Mouse (Mus musculus): ENCODE results near the gene Erlec1. TPM values are rescaled to one million over a fixed set of nuclear protein-coding genes. Genes with fewer than 3 reads are reported as not detected.
A peak's percentile ranks its signal among the peaks of the same experiment; 100 is the strongest.

Erlec1 gene
- polyA plus RNA-seq, 1 experiment: 10.3 TPM

DNA sequence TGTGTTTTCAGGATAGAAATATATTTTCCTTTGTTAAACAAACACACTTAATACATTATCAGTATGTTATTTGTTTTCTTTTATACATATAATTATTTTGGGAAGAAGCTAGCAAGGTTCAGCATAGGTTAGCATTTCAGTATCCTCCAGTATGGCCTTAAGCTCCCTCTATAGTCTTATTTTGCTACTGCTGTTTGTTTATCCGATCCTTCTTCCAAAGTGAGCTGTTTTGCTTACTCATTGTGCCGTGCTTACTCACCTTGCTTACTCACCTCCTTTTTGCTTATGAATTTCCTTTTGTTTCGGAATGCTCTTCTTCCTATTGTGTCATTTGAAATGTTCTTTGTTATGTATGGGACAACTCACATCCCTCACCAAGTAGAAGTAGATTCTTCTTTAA, 42.5 kb upstream of the Erlec1 start:
- TF ChIP-seq MAX (IDR thresholded peaks at IDR 0.05) (no peak), FOSL1 (IDR thresholded peaks at IDR 0.05; ENCODE audit: insufficient read depth, low read length, poor library complexity, severe bottlenecking) (no peak), USF1 (IDR thresholded peaks at IDR 0.05; ENCODE audit: low read depth) (no peak), MYOD1 (IDR thresholded peaks at IDR 0.05; ENCODE audit: control insufficient read depth, insufficient read length, low read depth) (no peak), MYOG (IDR thresholded peaks at IDR 0.05; ENCODE audit: control insufficient read depth, extremely low read depth, insufficient read length) (no peak), CEBPB (IDR thresholded peaks at IDR 0.05; ENCODE audit: low read depth) (no peak), CTCF (IDR thresholded peaks at IDR 0.05; ENCODE audit: control insufficient read depth, insufficient read depth, insufficient read length) (no peak)
- Histone ChIP-seq H3K79me2 (ENCODE audit: control insufficient read depth, insufficient read depth) (no peaks in the 10 kb centered on the region), H3K27me3 (ENCODE audit: control insufficient read depth, insufficient read depth, insufficient read length) (no peaks in the 10 kb centered on the region), H3K36me3 (ENCODE audit: control insufficient read depth, insufficient read depth) (no peaks in the 10 kb centered on the region), H3K79me3 (ENCODE audit: low read depth) (no peaks in the 10 kb centered on the region), H3ac (ENCODE audit: control insufficient read depth, insufficient read length, low read depth) (no peak overlapping the region), H3K4me3 (ENCODE audit: insufficient read depth, poor library complexity, severe bottlenecking) (no peak overlapping the region)

DNA sequence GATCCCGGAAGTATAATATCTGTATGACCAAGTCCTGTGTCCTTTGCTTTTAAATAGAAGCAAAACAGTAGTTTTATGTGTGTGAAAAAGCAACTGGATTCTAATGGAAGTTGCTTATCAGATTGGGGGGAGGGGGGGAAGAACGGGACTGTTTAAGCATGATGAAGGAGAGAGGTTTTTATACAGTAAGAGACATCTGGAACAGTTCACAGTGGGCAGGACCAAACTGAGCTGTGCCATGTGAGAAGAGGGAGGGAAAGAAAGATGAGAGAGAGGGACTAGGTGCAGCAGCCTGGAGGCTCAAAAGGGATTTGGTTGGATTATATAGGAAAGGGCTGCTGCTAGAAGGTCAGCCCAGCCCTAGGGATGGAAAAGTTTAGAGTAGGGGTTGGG, 32.5 kb upstream of the Erlec1 start:
- Histone ChIP-seq H3K36me3 (ENCODE audit: control insufficient read depth, insufficient read depth) (peaks cover 6% of the 10 kb centered on the region), H3K79me2 (ENCODE audit: control insufficient read depth, insufficient read depth) (peaks cover 32% of the 10 kb centered on the region), H3K4me3 (ENCODE audit: insufficient read depth, poor library complexity, severe bottlenecking) (peak overlapping the region; percentile 57), H3K79me3 (ENCODE audit: low read depth) (peaks cover 15% of the 10 kb centered on the region), H3ac (ENCODE audit: control insufficient read depth, insufficient read length, low read depth) (peak overlapping the region; percentile 18), H3K27me3 (ENCODE audit: control insufficient read depth, insufficient read depth, insufficient read length) (no peaks in the 10 kb centered on the region)
- TF ChIP-seq CTCF (IDR thresholded peaks at IDR 0.05; ENCODE audit: control insufficient read depth, insufficient read depth, insufficient read length) (no peak), MYOG (IDR thresholded peaks at IDR 0.05; ENCODE audit: control insufficient read depth, extremely low read depth, insufficient read length) (no peak), MAX (IDR thresholded peaks at IDR 0.05) (no peak), CEBPB (IDR thresholded peaks at IDR 0.05; ENCODE audit: low read depth) (no peak), USF1 (IDR thresholded peaks at IDR 0.05; ENCODE audit: low read depth) (no peak), FOSL1 (IDR thresholded peaks at IDR 0.05; ENCODE audit: insufficient read depth, low read length, poor library complexity, severe bottlenecking) (no peak), MYOD1 (IDR thresholded peaks at IDR 0.05; ENCODE audit: control insufficient read depth, insufficient read length, low read depth) (no peak)

DNA sequence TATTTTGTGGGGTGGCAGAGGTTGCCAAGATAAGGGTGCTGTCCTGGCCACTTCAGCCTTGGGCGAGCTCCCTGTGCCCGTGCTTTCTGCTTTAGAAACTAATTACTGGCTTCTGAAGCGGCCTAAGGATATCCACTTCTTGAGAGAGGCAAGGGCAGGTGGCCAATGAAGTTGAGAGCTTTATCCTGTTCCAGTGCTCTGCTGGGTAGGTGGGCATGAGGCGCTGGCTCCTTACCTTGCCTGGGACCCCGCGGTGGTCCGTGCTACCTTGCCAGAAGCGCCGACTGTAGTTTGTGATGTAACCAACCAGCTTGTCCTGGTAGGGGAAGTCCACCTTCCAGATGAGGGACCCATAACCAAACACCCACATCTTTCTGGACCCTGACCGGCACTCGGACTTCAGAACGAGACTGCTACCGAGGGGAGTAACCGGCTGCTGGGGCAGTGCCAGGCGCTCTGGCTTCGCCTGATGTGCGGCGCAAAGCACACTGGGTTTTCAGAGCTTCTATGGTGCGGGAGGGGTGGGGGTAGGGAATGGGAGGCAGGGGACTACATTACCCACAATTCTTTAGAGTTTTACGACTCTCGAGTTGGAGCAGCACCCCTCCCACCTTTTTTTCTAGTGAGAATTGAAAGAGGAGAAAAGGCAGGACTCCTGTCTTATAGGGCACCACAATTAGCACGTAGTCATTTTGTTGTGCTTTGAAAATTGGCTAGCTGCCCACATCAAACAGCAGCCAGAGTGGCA, 31.9 kb upstream of the Erlec1 start, which contains the start of gene Chac2:
Gene Chac2 (minus strand): TSS at position 474 of the 748 bp plus-strand sequence.
- Histone ChIP-seq H3K4me3 (ENCODE audit: insufficient read depth, poor library complexity, severe bottlenecking) (peak within 1 kb of the TSS; percentile 57), H3ac (ENCODE audit: control insufficient read depth, insufficient read length, low read depth) (peak within 1 kb of the TSS; percentile 74), H3K27me3 (ENCODE audit: control insufficient read depth, insufficient read depth, insufficient read length) (no peaks in the 10 kb centered on the region), H3K36me3 (ENCODE audit: control insufficient read depth, insufficient read depth) (peaks cover 6% of the 10 kb centered on the region), H3K79me3 (ENCODE audit: low read depth) (peaks cover 15% of the 10 kb centered on the region), H3K79me2 (ENCODE audit: control insufficient read depth, insufficient read depth) (peaks cover 33% of the 10 kb centered on the region)
- TF ChIP-seq MYOG (IDR thresholded peaks at IDR 0.05; ENCODE audit: control insufficient read depth, extremely low read depth, insufficient read length): no peak
- no peak for TF ChIP-seq MAX (IDR thresholded peaks at IDR 0.05)
- no peak for TF ChIP-seq FOSL1 (IDR thresholded peaks at IDR 0.05; ENCODE audit: insufficient read depth, low read length, poor library complexity, severe bottlenecking)
- no peak for TF ChIP-seq CEBPB (IDR thresholded peaks at IDR 0.05; ENCODE audit: low read depth)
- no peak for TF ChIP-seq USF1 (IDR thresholded peaks at IDR 0.05; ENCODE audit: low read depth)
- TF ChIP-seq CTCF (IDR thresholded peaks at IDR 0.05; ENCODE audit: control insufficient read depth, insufficient read depth, insufficient read length): no peak
- no peak for TF ChIP-seq MYOD1 (IDR thresholded peaks at IDR 0.05; ENCODE audit: control insufficient read depth, insufficient read length, low read depth)

DNA sequence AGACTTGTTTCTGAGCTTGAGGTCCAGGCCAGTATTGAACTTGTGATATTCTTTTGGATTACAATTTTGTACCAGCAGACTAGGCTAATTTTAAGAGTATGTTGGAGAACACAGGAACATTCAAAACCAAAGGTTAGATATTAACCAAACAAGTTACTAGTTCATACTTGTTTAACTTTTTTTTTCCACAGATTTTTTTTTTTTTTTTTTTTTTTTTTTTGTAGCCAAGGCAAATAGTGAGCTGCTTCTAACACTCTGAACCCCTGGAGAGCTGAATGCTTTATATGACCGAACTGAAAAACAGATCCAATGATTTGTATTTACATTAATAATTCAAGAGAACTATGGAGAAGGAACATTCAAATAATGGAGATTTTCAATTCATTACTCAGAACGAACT, 31.1 kb upstream of the Erlec1 start:
- TF ChIP-seq FOSL1 (IDR thresholded peaks at IDR 0.05; ENCODE audit: insufficient read depth, low read length, poor library complexity, severe bottlenecking): no peak
- TF ChIP-seq MYOG (IDR thresholded peaks at IDR 0.05; ENCODE audit: control insufficient read depth, extremely low read depth, insufficient read length): no peak
- TF ChIP-seq CEBPB (IDR thresholded peaks at IDR 0.05; ENCODE audit: low read depth): no peak
- no peak for TF ChIP-seq USF1 (IDR thresholded peaks at IDR 0.05; ENCODE audit: low read depth)
- TF ChIP-seq MYOD1 (IDR thresholded peaks at IDR 0.05; ENCODE audit: control insufficient read depth, insufficient read length, low read depth): no peak
- TF ChIP-seq CTCF (IDR thresholded peaks at IDR 0.05; ENCODE audit: control insufficient read depth, insufficient read depth, insufficient read length): no peak
- TF ChIP-seq MAX (IDR thresholded peaks at IDR 0.05): no peak
- H3K4me3 ChIP-seq (ENCODE audit: insufficient read depth, poor library complexity, severe bottlenecking): peak overlapping the region; percentile 57
- H3ac ChIP-seq (ENCODE audit: control insufficient read depth, insufficient read length, low read depth): no peak overlapping the region
- no peaks in the 10 kb centered on the region for H3K27me3 ChIP-seq (ENCODE audit: control insufficient read depth, insufficient read depth, insufficient read length)
- H3K79me2 ChIP-seq (ENCODE audit: control insufficient read depth, insufficient read depth): peaks cover 33% of the 10 kb centered on the region
- H3K79me3 ChIP-seq (ENCODE audit: low read depth): peaks cover 15% of the 10 kb centered on the region
- H3K36me3 ChIP-seq (ENCODE audit: control insufficient read depth, insufficient read depth): peaks cover 10% of the 10 kb centered on the region

DNA sequence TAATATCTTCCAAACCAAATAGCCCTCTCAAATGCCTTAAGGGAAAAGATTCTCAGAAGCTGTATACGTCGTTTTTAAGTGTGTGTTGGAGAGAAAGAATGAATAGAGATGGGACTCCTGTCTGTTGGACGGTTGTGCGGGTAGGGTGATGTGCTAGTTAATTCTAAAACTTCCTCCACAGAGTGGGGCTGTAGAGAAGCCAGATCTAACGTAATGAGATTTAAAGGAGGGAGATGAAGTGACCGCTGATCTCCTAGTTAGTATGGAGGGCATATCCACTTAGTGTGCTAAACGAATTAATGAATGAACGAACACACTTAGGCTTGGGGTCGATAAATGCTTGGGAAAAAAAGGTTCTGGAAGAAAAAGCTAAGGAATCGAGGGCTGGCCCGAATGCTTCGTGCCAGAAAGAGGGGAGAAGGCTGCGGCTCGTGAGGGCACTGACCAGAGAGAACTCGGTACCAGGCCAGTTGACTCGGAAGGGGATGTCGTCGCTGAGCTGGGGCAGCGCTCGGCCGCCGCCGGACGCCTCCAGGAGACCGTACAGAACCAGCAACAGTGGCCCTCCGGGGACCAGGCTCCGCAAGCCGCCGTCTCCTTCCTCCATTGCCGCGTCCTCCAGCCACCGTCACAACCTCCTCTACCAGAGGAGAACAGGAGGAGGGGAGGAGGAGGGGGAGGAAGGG, 523 bp downstream of the Erlec1 start:
- Histone ChIP-seq H3ac (ENCODE audit: control insufficient read depth, insufficient read length, low read depth) (peak overlapping the region; percentile 66), H3K4me3 (ENCODE audit: insufficient read depth, poor library complexity, severe bottlenecking) (peak overlapping the region; percentile 68), H3K36me3 (ENCODE audit: control insufficient read depth, insufficient read depth) (peaks cover 32% of the 10 kb centered on the region), H3K79me3 (ENCODE audit: low read depth) (peaks cover 3% of the 10 kb centered on the region), H3K27me3 (ENCODE audit: control insufficient read depth, insufficient read depth, insufficient read length) (no peaks in the 10 kb centered on the region), H3K79me2 (ENCODE audit: control insufficient read depth, insufficient read depth) (peaks cover 26% of the 10 kb centered on the region)
- TF ChIP-seq FOSL1 (IDR thresholded peaks at IDR 0.05; ENCODE audit: insufficient read depth, low read length, poor library complexity, severe bottlenecking) (no peak), USF1 (IDR thresholded peaks at IDR 0.05; ENCODE audit: low read depth) (no peak), CTCF (IDR thresholded peaks at IDR 0.05; ENCODE audit: control insufficient read depth, insufficient read depth, insufficient read length) (no peak)
